In the genomic region with DNA sequence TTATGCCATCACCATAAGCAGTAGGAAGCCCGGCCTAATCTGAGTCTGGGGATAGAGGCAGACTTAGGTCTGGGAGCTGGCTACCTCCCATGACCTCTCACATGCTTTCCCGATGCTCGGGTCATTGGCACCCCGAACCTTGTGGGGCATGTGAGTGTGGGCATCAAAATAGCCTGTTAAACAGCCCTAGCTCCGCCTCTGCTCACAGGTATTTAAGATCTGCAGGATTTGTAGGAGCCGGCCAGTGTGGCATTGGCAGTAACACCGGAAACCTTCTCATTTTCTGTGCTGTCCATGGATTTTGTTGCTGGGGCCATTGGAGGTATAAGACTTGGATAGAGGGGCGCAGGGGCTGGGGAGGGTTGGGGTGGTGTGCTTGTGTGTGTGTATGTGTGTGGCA, we compare ENCODE assay signal across 19 mouse cellular contexts. TPM values are rescaled to one million over a fixed set of nuclear protein-coding genes. Genes with fewer than 3 reads are reported as not detected.
"Had no signal": no experiment of that assay in that cellular context is flagged by ENCODE, and none has a peak within 500 bp of the region (broad histone marks: within the 10 kb centered on the region; RNA-seq: fewer than 3 reads in every experiment).

No protein-coding gene starts in this region.

- H3K4me2 ChIP-seq: limb, embryonic 13.5 days; liver, embryonic 13.5 days; midbrain, embryonic 13.5 days; neural tube, embryonic 12.5 days; neural tube, embryonic 15.5 days had no signal

- H3K9me3 ChIP-seq: limb, embryonic 10.5 days; limb, embryonic 13.5 days; liver, embryonic 13.5 days; midbrain, embryonic 13.5 days; neural tube, embryonic 12.5 days; neural tube, embryonic 15.5 days had no signal

- H3K9ac ChIP-seq: limb, embryonic 13.5 days; liver, embryonic 13.5 days; midbrain, embryonic 13.5 days; neural tube, embryonic 12.5 days; neural tube, embryonic 15.5 days had no signal

- ATAC-seq: intestine, postnatal 0 days; midbrain, embryonic 13.5 days had no signal

- H3K27me3 ChIP-seq: limb, embryonic 13.5 days; liver, embryonic 13.5 days; midbrain, embryonic 13.5 days; neural tube, embryonic 12.5 days; neural tube, embryonic 15.5 days had no signal

- H3K4me3 ChIP-seq: layer of hippocampus, adult 2 months; limb, embryonic 10.5 days; limb, embryonic 13.5 days; liver, embryonic 13.5 days; midbrain, embryonic 13.5 days; neural tube, embryonic 12.5 days; neural tube, embryonic 15.5 days had no signal

- H3K36me3 ChIP-seq: liver, embryonic 13.5 days; neural tube, embryonic 15.5 days had no signal

- DNase-seq: layer of hippocampus, adult 9-11 months; liver, embryonic 13.5 days; lung, adult 2 months; right cerebral cortex, adult 18-20 months; right cerebral cortex, postnatal 14 days; right cerebral cortex, postnatal 4 days; thymus, adult 2 months; thymus, postnatal 14 days; thymus, postnatal 4 days had no signal

- H3K4me1 ChIP-seq: limb, embryonic 13.5 days had no signal

- H3K27ac ChIP-seq: kidney, postnatal 0 days; layer of hippocampus, adult 2 months; limb, embryonic 10.5 days; limb, embryonic 13.5 days; liver, embryonic 13.5 days; midbrain, embryonic 13.5 days; neural tube, embryonic 12.5 days; neural tube, embryonic 15.5 days; stomach, postnatal 0 days had no signal

RNA-seq across cellular contexts. Expression of a gene that starts 15.2 kb away (rescaled TPM):
- total RNA-seq: megakaryocyte-erythroid progenitor cell, adult 5-6 weeks had no signal
